Mouse (Mus musculus) frontal cortex, postnatal 25 days (tissue): ENCODE data around the gene Cdh3.

ENCODE experiments used
- DNase-seq, 2 experiments: peaks; one replicate each; pipeline ENCODE4 v3.0.0; 2022; ENCODE audit warnings: low spot score in 2 of 2

Gene Cdh3

DNA sequence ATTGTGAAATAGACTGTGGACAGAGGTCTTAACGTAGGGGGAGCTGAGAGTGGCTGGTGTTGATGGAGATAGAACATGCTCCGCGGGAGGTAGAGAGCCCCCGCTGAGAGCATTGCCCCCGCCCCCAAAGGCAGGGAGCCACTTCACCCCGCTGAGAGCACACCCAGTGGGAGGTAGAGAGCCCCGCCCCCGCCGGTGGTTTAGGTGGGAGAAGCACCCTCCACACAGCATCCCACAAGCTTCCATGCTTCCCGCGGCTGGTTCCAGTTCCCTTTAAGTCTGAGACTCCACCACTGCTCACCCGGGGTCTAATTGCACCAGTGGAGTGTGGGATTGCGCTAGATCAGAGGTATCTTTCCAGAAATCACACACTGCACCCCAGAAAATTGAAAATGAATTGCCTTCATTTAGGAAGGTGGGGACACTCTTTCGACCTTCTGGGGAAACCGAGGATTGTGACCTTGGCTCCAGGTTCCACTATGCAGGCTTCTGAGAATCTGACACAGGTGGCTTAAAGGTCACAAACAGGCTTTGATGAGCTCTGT is 96.0 kb downstream of the Cdh3 start:
- no peak for DNase-seq
